Mouse (Mus musculus): ENCODE data around the gene Il2rg.

GRCm38 (mm10) chrX:101221834-101222795, 45.9 kb downstream of the Il2rg start, which contains the start of gene Snx12:
- no peak for TF ChIP-seq CTCF (IDR thresholded peaks at IDR 0.05)
- TF ChIP-seq EP300 (IDR thresholded peaks at IDR 0.05): no peak; the same call in 1 of the 2 replicates

All from lung, postnatal 0 days (tissue).